Mouse (Mus musculus) heart, embryonic 10.5 days (tissue): ENCODE results near the gene Klk9. TPM values are rescaled to one million over a fixed set of nuclear protein-coding genes. Genes with fewer than 3 reads are reported as not detected.
A peak's percentile ranks its signal among the peaks of the same experiment; 100 is the strongest.

Experiments used
- DNase-seq: peaks from one replicate; pipeline ENCODE4 v3.0.0-alpha.2; 2017; ENCODE audit warnings: low spot score
- H3K27ac ChIP-seq: fragments of 300-500 bp; sonication (generic); 2 replicates; pipeline ENCODE4 v1.5.1; 2016; ENCODE audit warnings: mild to moderate bottlenecking
- H3K27me3 ChIP-seq: fragments of 300-500 bp; sonication (generic); 2 replicates; pipeline ENCODE4 v1.6.1; 2016; ENCODE audit warnings: mild to moderate bottlenecking; ENCODE audit not compliant: poor library complexity, insufficient read depth, severe bottlenecking
- H3K36me3 ChIP-seq: fragments of 300-500 bp; sonication (generic); 2 replicates; pipeline ENCODE4 v1.6.1; 2016; ENCODE audit warnings: mild to moderate bottlenecking, moderate library complexity
- H3K4me1 ChIP-seq: fragments of 300-500 bp; sonication (generic); 2 replicates; pipeline ENCODE4 v1.6.1; 2016; ENCODE audit warnings: mild to moderate bottlenecking
- H3K4me3 ChIP-seq: fragments of 300-500 bp; sonication (generic); 2 replicates; pipeline ENCODE4 v1.5.1; 2016; ENCODE audit warnings: mild to moderate bottlenecking, moderate library complexity
- H3K9me3 ChIP-seq: fragments of 300-500 bp; sonication (generic); 2 replicates; pipeline ENCODE4 v1.6.1; 2016; ENCODE audit warnings: mild to moderate bottlenecking, moderate library complexity
- WGBS: fragments of 180-500 bp; shearing (Covaris S2); methylation state at CpG from one replicate; pipeline ENCODE4 v1.1.7; 2016; 5-methylcytosine and 5-hydroxymethylcytosine counted together
- polyA plus RNA-seq: library from polyadenylated mRNA; unstranded; fragments of >200 nt; fragmentation: Nextera tagmentation; extraction: Ambion mirVana; gene quantifications from 2 replicates; pipeline ENCODE4 v1.2.1, GENCODE M21; 2016

Klk9 gene
- polyA plus RNA-seq: not detected in 2 replicates

DNA sequence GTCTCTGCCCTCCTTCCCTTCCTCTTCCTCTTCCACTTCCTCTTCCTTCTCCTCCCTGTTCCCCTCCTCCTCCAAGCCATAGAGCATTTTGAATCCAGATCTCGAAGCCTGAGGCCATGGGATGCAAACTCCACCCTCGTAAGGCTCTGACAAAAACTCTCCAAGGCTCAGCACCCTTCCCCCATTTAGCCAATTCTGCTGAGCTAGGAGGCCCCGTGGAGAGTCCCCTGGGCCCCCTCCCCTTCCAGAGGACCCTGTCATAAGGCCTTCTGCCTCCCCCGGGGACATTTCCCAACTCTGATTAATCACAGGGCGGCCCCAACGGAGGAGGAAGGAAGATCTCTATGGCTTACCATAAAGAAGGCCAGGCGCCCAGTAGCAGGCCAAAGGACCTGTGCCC is at the start of gene Klk9:
Klk9 (plus strand) TSS at position 301 of the 400 bp plus-strand sequence.
- no peak within 1 kb of the TSS for H3K4me3 ChIP-seq
- no peaks in the 10 kb centered on the region for H3K36me3 ChIP-seq
- no peak for DNase-seq
- peaks cover 4% of the 10 kb centered on the region; the same call in 1 of the 2 replicates for H3K4me1 ChIP-seq
- H3K9me3 ChIP-seq: no peaks in the 10 kb centered on the region
- H3K27me3 ChIP-seq: peaks cover 30% of the 10 kb centered on the region
- H3K27ac ChIP-seq: no peak within 1 kb of the TSS
- WGBS: 70% methylated on average over 7 of the region's 7 CpGs

DNA sequence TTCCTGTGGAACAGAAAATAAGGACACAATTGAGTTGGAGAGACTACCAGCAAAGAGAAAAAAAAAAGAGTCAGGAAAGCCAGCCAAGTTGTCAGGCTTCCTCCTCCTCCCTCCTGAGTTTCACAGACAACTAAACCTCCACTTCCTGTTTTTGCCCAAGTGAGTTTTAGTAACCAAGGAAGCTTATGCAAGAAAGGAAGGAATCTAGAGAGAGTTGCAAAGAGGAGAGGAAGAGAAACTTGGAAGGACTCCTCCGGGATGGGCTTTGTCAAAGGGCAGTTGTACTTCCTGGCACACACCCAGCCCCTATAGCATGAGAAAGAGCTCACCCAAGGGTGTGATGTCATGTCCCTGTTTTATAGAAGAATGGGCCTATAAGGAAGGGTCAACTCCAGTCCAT is 43.9 kb upstream of the Klk9 start:
- H3K4me3 ChIP-seq: no peak overlapping the region
- peak; percentile 42 for DNase-seq
- H3K27me3 ChIP-seq: no peaks in the 10 kb centered on the region
- no peaks in the 10 kb centered on the region for H3K4me1 ChIP-seq
- H3K36me3 ChIP-seq: no peaks in the 10 kb centered on the region
- no peaks in the 10 kb centered on the region for H3K9me3 ChIP-seq
- no peak overlapping the region for H3K27ac ChIP-seq
- 61% methylated on average over 1 of the region's 1 CpGs for WGBS

DNA sequence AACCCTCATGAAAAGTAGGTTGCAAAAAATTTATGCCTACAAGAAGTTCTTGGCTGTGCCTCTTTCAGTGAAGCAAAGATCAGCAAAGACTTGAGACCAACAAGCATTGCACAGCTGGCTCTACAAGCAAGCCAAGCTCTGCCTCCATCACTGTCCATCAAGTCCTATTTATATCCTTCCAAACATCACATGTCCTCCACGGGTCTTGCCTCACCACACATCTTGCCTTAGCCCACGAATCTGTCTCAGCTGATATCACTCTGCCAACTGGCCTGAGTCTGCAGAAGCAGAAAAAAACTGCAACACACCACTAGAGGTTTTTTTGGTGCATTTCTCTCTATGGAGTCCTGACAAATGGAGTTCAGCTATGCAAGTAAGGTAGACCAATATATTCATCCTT is 38.9 kb upstream of the Klk9 start:
- H3K4me3 ChIP-seq: no peak overlapping the region
- no peak overlapping the region for H3K27ac ChIP-seq
- peak; percentile 58 for DNase-seq
- 56% methylated on average over 2 of the region's 2 CpGs for WGBS
- no peaks in the 10 kb centered on the region for H3K36me3 ChIP-seq
- no peaks in the 10 kb centered on the region for H3K9me3 ChIP-seq
- H3K4me1 ChIP-seq: no peaks in the 10 kb centered on the region
- no peaks in the 10 kb centered on the region for H3K27me3 ChIP-seq

DNA sequence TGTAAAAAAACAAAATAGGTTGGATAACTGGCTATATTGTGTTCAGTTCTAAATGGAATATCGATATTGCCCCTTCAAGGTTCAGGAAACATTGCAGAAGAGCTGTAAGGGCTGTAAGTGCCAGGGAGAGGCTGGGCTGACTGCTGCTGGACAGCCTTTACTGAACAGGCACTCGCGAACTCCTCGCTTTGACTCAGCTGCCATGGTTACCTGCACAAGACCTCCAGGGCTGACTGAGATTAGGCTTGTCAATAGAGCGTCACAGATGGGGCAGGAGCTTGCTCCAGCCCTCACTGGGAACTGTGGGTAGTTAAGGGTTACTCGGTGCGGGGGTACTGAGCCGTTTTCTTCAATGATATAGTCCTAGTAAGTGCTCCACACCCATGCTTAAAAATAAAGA is 25.2 kb upstream of the Klk9 start:
- Histone ChIP-seq H3K27ac (no peak overlapping the region), H3K27me3 (no peaks in the 10 kb centered on the region), H3K4me1 (no peaks in the 10 kb centered on the region), H3K9me3 (0 out of 2 replicates have a peak, but pooled peaks cover 2% of the 10 kb centered on the region), H3K36me3 (no peaks in the 10 kb centered on the region), H3K4me3 (no peak overlapping the region)
- no peak for DNase-seq
- WGBS: 38% methylated on average over 8 of the region's 8 CpGs

DNA sequence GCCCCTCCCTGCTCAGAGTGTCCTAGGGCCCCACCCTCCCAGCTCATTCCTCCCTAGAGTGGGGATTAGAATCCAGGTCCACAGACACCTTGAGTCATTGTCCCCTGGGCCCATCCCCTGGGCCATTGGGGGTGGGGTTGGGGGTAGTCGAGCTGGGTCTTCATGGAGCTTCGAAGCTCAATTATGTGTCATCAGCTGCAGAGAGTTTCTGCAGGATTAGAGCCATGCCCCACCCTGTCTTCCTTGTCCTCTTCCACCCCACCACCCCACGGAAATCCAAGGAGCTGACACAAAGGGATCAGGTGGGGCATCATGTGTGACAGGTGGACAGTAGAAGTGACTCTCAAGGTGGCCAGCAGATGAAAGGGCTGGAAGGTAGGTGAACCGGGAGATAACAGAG is 23.1 kb upstream of the Klk9 start, which contains the start of gene Klk12:
Klk12 (plus strand) TSS at position 301 of the 400 bp plus-strand sequence.
- no peak within 1 kb of the TSS for H3K27ac ChIP-seq
- H3K27me3 ChIP-seq: no peaks in the 10 kb centered on the region
- 77% methylated on average over 4 of the region's 4 CpGs for WGBS
- H3K4me3 ChIP-seq: no peak within 1 kb of the TSS
- no peaks in the 10 kb centered on the region for H3K4me1 ChIP-seq
- no peak for DNase-seq
- H3K36me3 ChIP-seq: no peaks in the 10 kb centered on the region
- H3K9me3 ChIP-seq: 0 out of 2 replicates have a peak, but pooled peaks cover 2% of the 10 kb centered on the region

DNA sequence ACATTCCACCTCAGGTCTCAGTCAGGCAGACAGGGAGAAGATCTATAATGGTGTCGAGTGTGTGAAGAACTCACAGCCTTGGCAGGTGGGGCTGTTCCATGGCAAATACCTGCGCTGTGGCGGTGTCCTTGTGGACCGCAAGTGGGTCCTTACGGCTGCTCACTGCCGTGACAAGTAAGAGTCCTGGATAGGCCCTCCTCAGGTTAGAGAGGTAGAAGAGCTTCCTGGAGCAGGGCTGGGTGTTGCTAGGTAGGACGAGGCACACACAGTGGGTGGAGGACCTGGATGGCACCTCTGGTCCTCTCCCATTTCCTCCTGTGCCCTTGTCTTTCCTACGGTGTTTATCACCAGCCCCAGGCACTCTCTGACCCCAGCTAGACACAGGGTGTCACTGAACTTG is 22.1 kb upstream of the Klk9 start:
- Histone ChIP-seq H3K27ac (no peak overlapping the region), H3K4me1 (no peaks in the 10 kb centered on the region), H3K36me3 (no peaks in the 10 kb centered on the region), H3K27me3 (no peaks in the 10 kb centered on the region), H3K9me3 (0 out of 2 replicates have a peak, but pooled peaks cover 2% of the 10 kb centered on the region), H3K4me3 (no peak overlapping the region)
- 83% methylated on average over 8 of the region's 8 CpGs for WGBS
- no peak for DNase-seq

DNA sequence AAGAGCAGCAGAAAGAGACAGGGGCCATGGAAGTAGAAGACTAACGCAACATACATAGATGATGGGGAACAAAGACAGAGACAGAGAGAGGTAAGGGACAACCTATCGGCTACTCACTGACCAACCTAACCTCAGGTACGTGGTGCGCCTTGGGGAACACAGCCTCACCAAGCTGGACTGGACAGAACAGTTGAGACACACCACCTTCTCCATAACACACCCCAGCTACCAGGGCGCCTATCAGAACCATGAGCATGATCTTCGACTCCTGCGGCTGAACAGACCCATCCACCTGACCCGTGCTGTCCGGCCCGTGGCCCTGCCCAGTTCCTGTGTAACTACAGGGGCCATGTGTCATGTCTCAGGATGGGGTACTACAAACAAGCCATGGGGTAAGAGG is 21.0 kb upstream of the Klk9 start:
- H3K27ac ChIP-seq: no peak overlapping the region
- no peak overlapping the region for H3K4me3 ChIP-seq
- no peak for DNase-seq
- peaks cover 4% of the 10 kb centered on the region; the same call in 1 of the 2 replicates for H3K4me1 ChIP-seq
- H3K9me3 ChIP-seq: 0 out of 2 replicates have a peak, but pooled peaks cover 2% of the 10 kb centered on the region
- 89% methylated on average over 10 of the region's 10 CpGs for WGBS
- no peaks in the 10 kb centered on the region for H3K27me3 ChIP-seq
- H3K36me3 ChIP-seq: no peaks in the 10 kb centered on the region

DNA sequence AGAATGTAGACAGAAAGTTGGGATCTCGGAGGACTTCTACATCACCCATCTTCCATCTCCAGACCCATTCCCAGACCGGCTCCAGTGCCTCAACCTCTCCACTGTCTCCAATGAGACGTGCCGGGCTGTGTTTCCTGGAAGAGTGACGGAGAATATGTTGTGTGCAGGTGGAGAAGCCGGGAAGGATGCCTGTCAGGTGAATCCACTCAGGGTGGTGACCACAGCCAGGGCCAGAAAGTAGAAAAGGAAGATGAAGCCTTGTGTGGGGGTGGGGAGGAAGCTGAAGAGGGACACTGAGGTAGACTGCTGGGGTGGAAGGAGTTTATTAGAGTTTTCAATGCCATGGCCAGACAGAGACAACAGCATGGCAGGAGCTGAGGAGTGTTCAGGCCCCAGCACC is 19.8 kb upstream of the Klk9 start:
- Histone ChIP-seq H3K4me3 (no peak overlapping the region), H3K36me3 (no peaks in the 10 kb centered on the region), H3K27me3 (no peaks in the 10 kb centered on the region), H3K9me3 (0 out of 2 replicates have a peak, but pooled peaks cover 2% of the 10 kb centered on the region), H3K4me1 (peaks cover 4% of the 10 kb centered on the region; the same call in 1 of the 2 replicates), H3K27ac (no peak overlapping the region)
- DNase-seq: no peak
- WGBS: 85% methylated on average over 6 of the region's 6 CpGs

DNA sequence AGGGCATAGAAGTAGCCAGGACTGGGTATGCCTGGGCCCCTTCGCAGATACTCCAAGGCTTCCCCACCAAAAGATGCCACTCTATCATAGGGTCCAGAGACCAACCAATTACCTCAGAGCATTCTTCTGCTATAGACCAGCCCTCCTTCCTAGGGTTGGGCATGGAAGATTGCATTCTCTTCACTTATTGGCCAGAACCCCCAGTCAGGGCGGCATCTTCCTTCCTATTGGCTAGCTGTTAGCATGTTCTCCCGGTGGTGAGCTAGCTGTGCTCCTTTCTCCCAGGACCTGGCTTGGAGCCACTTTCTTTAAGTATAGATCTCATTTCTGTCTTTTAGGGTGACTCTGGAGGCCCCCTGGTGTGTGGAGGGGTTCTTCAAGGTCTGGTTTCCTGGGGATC is 18.8 kb upstream of the Klk9 start:
- Histone ChIP-seq H3K9me3 (0 out of 2 replicates have a peak, but pooled peaks cover 2% of the 10 kb centered on the region), H3K4me3 (no peak overlapping the region), H3K36me3 (no peaks in the 10 kb centered on the region), H3K27me3 (no peaks in the 10 kb centered on the region), H3K27ac (no peak overlapping the region), H3K4me1 (peaks cover 4% of the 10 kb centered on the region; the same call in 1 of the 2 replicates)
- DNase-seq: no peak
- WGBS: 69% methylated on average over 3 of the region's 3 CpGs

DNA sequence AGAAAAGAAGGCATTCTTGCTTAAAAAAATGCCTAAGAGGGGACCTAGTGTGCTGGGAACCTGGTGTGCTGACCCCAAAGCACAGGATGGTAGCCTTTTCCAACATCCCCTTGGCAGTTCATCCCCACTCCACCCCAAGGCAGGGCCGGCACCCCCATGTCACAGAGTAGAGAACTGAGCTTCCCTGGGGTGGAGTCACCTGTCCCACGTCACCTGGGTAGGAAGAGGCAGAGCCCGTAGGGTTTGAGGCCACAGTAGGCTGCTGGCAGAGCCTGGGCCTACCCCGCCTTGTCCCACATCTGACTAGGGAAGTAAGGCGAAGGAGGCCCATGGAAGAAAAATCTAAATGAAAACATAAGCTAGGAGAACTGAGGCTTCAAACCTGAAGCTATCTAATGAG is 17.3 kb upstream of the Klk9 start, which contains the start of gene Klk11:
Klk11 (plus strand) TSS at position 241 of the 400 bp plus-strand sequence.
- DNase-seq: no peak
- peaks cover 4% of the 10 kb centered on the region; the same call in 1 of the 2 replicates for H3K4me1 ChIP-seq
- H3K4me3 ChIP-seq: no peak within 1 kb of the TSS
- no peaks in the 10 kb centered on the region for H3K27me3 ChIP-seq
- 85% methylated on average over 5 of the region's 5 CpGs for WGBS
- H3K9me3 ChIP-seq: 0 out of 2 replicates have a peak, but pooled peaks cover 2% of the 10 kb centered on the region
- H3K27ac ChIP-seq: no peak within 1 kb of the TSS; the same call in 1 of the 2 replicates
- no peaks in the 10 kb centered on the region for H3K36me3 ChIP-seq

DNA sequence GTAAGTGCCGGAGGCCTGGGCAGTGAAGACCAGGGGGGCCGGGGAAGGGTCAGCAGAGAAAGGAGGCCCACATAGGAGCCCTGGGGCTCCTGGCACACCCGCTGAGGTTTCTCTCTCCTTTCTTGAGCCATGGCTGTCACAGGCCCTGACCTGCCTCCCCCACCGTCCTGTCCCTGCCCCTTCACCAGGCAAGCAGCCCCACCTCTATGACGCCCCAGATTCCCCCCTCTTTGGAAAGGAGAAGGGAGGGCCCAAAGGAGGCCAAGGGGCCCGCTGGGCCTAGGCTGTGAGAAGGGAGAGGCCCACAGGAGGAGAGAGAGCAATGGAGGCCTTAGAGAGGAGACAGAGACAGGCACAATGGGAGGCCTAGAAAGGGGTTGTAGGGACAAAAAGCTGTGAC is 16.9 kb upstream of the Klk9 start:
- no peaks in the 10 kb centered on the region for H3K9me3 ChIP-seq
- no peak for DNase-seq
- H3K27me3 ChIP-seq: no peaks in the 10 kb centered on the region
- H3K27ac ChIP-seq: no peak overlapping the region; the same call in 1 of the 2 replicates
- H3K4me3 ChIP-seq: no peak overlapping the region
- H3K36me3 ChIP-seq: no peaks in the 10 kb centered on the region
- H3K4me1 ChIP-seq: peaks cover 4% of the 10 kb centered on the region; the same call in 1 of the 2 replicates
- WGBS: 54% methylated on average over 6 of the region's 6 CpGs

DNA sequence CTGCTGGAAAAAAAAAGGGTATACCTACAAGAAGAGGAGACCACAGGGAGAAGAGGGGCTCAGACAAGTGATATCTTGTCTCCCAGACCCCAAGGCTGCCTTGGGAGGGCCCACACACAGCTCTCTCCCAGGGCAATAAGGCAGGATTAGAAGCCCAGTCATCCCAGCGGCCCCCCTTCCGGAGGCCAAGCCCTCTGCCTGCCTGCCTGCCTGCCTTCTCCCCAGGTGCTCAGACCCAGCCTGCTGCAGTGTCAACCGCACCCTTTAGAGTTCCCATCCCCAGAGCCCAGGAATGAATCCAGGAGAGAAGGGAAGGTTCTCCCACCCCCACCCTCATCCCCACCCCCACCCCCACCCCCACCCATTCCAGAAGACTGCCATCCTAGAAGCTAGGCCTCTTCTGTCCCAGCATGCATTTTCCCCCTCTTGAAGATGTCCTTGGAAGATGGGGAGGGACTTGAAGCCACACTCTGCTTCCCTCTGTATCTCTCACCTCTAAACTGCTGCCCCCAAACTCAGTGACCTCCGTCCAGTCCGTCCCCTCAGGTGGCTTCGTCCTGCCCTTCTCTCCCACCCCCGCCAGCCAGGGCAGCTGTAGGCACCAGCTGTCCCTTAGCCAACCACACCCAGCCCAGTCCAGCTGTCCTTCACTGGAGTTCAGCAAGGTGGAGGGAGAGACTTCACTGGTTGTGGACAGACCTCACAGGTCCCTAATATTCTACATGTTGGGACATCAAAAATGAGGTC is 16.2 kb upstream of the Klk9 start:
- Histone ChIP-seq H3K4me3 (no peak overlapping the region), H3K4me1 (peaks cover 4% of the 10 kb centered on the region; the same call in 1 of the 2 replicates), H3K36me3 (no peaks in the 10 kb centered on the region), H3K9me3 (no peaks in the 10 kb centered on the region), H3K27me3 (0 out of 2 replicates have a peak, but pooled peaks cover 2% of the 10 kb centered on the region), H3K27ac (no peak overlapping the region; the same call in 1 of the 2 replicates)
- 55% methylated on average over 6 of the region's 7 CpGs for WGBS
- peak; percentile 62 for DNase-seq

DNA sequence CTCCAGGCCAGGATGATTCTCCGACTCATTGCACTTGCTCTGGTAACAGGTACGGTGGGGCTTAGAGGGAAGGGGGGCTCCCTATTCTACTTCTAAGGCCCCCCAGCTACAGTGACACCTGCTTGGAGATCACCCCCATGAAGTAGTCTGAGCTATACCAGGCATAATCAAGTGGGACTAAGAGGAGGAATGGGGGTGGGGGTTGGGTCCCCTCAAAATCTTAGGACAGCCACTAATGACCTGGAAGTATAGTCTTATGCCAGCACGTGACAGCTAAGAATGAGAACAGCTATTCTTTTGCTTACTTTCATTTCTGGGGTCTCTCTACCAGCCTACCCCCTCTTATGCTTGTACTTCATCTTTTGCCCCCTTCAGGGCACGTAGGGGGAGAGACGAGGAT is 15.2 kb upstream of the Klk9 start:
- DNase-seq: no peak
- WGBS: 83% methylated on average over 5 of the region's 5 CpGs
- H3K36me3 ChIP-seq: no peaks in the 10 kb centered on the region
- peaks cover 4% of the 10 kb centered on the region; the same call in 1 of the 2 replicates for H3K4me1 ChIP-seq
- peaks cover 12% of the 10 kb centered on the region for H3K27me3 ChIP-seq
- H3K9me3 ChIP-seq: no peaks in the 10 kb centered on the region
- no peak overlapping the region for H3K4me3 ChIP-seq
- no peak overlapping the region for H3K27ac ChIP-seq
